Mouse (Mus musculus): ENCODE measurements at regions not wholly inside any gene's neighbourhood (a gene's known extent, or its start where the extent isn't known, plus 50 kb on each side); places are given as distances from the start of the nearest gene placed in this dataset.

GRCm38 (mm10) chr8:126739768-126740167, 146.0 kb upstream of the Irf2bp2 start:
- TF ChIP-seq CTCF (IDR thresholded peaks at IDR 0.05; ENCODE audit: borderline replicate concordance, insufficient read depth, low read length) (no peak), POLR2A (IDR thresholded peaks at IDR 0.05; ENCODE audit: low read depth, low read length) (no peak)

Measured in embryonic fibroblast, embryonic 13.5 days (primary cell).